Mouse (Mus musculus) liver, adult 2 months (tissue): ENCODE data around the gene Ccdc144b.

Source experiments
- CTCF ChIP-seq: fragments of 200-500 bp; IDR thresholded peaks from 2 replicates; pipeline ENCODE4 v1.5.1; 2011; ENCODE audit warnings: low read depth, low read length, control low read depth
- POLR2A ChIP-seq: fragments of 200-500 bp; IDR thresholded peaks from 2 replicates; pipeline ENCODE4 v1.6.1; 2011; ENCODE audit warnings: low read length, control low read depth; ENCODE audit not compliant: insufficient read depth; ENCODE audit errors: extremely low read depth

DNA sequence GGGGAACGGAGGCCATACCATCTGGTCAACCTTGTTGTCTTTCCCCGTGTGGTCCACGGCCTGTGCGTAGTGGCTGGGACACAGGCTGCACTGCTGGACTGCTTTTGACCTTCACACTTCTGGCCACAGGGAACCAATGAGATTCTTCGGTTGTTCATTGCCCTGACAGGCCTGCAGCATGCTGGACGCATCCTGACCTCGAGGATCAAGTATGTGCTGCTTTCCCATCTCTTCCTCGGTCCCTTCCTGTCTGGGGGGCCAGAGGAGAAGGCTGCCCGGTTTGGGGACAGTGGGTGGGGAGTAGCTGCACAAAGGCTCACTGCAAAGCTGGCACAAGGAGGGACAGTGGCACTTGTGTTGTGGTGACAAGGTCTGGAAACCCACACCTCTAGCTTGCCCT lies 34.2 kb upstream of the Ccdc144b start:
- TF ChIP-seq POLR2A = no peak
- TF ChIP-seq CTCF = no peak
